Comparison of ENCODE assay signal across 8 mouse cellular contexts in the genomic region with DNA sequence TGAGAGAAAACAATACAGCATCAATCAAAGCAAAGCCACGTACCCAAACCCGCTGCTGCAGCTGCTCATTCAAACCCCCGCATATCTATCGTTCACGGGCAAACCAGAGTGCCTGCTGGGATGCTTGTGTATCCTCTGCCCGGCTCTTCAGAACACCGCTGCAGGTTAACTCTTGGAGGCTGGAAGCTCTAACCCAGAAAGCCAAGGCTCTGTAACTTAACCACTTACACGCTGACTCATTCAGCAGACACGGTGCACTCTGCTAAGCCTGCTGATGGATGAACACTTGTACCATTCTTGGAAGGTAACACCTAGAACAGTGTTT. TPM values are rescaled to one million over a fixed set of nuclear protein-coding genes. Genes with fewer than 3 reads are reported as not detected.
A peak's percentile ranks its signal among the peaks of the same experiment; 100 is the strongest.
DNase-seq lines count a peak whose midpoint lies in the region; ATAC-seq and TF ChIP-seq lines count a peak whose summit lies in the region.

No protein-coding gene starts in this region.

- no peak for TF ChIP-seq CTCF in hindbrain, postnatal 0 days (IDR thresholded peaks at IDR 0.05; ENCODE audit: low read depth)
- no peak for TF ChIP-seq CTCF in midbrain, postnatal 0 days (IDR thresholded peaks at IDR 0.05)

- no peak for DNase-seq in kidney, postnatal 4 days
- DNase-seq in hindbrain, postnatal 0 days (ENCODE audit: low spot score) = peak; percentile 54
- DNase-seq in midbrain, postnatal 0 days (ENCODE audit: low spot score) = peak; percentile 52
- no peak for DNase-seq in lung, postnatal 10 days

- H3K27me3 ChIP-seq in kidney, embryonic 16.5 days (ENCODE audit: insufficient read depth, low read length) = no peaks in the 10 kb centered on the region
- H3K27me3 ChIP-seq in embryonic facial prominence, embryonic 12.5 days = no peaks in the 10 kb centered on the region
- H3K27me3 ChIP-seq in hindbrain, postnatal 0 days (ENCODE audit: insufficient read depth, low read length) = no peaks in the 10 kb centered on the region
- H3K27me3 ChIP-seq in midbrain, postnatal 0 days (ENCODE audit: insufficient read depth, low read length) = no peaks in the 10 kb centered on the region

- no peak for ATAC-seq in kidney, embryonic 16.5 days (ENCODE audit: low FRiP score, low TSS enrichment)
- no peak for ATAC-seq in embryonic facial prominence, embryonic 12.5 days (ENCODE audit: insufficient number of reproducible peaks, insufficient read depth, low FRiP score, low TSS enrichment)
- ATAC-seq in hindbrain, postnatal 0 days = peak; percentile 81
- peak; percentile 65 for ATAC-seq in midbrain, postnatal 0 days (ENCODE audit: low FRiP score)
- no peak for ATAC-seq in granulocyte monocyte progenitor cell, adult 5-6 weeks (replicated peaks; ENCODE audit: poor library complexity, severe bottlenecking)
- no peak for ATAC-seq in monocyte, adult 5-6 weeks (replicated peaks; ENCODE audit: insufficient number of reproducible peaks, low FRiP score, low TSS enrichment, poor library complexity, severe bottlenecking)

- H3K4me1 ChIP-seq in kidney, embryonic 16.5 days (ENCODE audit: insufficient read depth, low read length) = peaks cover 17% of the 10 kb centered on the region
- peaks cover 16% of the 10 kb centered on the region for H3K4me1 ChIP-seq in embryonic facial prominence, embryonic 12.5 days
- H3K4me1 ChIP-seq in hindbrain, postnatal 0 days (ENCODE audit: insufficient read depth, low read length) = no peaks in the 10 kb centered on the region
- no peaks in the 10 kb centered on the region for H3K4me1 ChIP-seq in midbrain, postnatal 0 days (ENCODE audit: insufficient read depth, low read length)

- H3K27ac ChIP-seq in kidney, embryonic 16.5 days (ENCODE audit: low read length) = no peak overlapping the region
- H3K27ac ChIP-seq in embryonic facial prominence, embryonic 12.5 days = no peak overlapping the region
- no peak overlapping the region for H3K27ac ChIP-seq in hindbrain, postnatal 0 days
- H3K27ac ChIP-seq in midbrain, postnatal 0 days (ENCODE audit: low read depth, low read length) = no peak overlapping the region

- 10% methylated on average over 9 of the region's 9 CpGs for WGBS in kidney, embryonic 16.5 days
- WGBS in embryonic facial prominence, embryonic 12.5 days = 7% methylated on average over 9 of the region's 9 CpGs
- WGBS in hindbrain, postnatal 0 days = 3% methylated on average over 9 of the region's 9 CpGs
- 5% methylated on average over 9 of the region's 9 CpGs for WGBS in midbrain, postnatal 0 days

- no peaks in the 10 kb centered on the region for H3K36me3 ChIP-seq in kidney, embryonic 16.5 days (ENCODE audit: insufficient read depth, low read length)
- H3K36me3 ChIP-seq in embryonic facial prominence, embryonic 12.5 days = no peaks in the 10 kb centered on the region
- H3K36me3 ChIP-seq in hindbrain, postnatal 0 days (ENCODE audit: insufficient read depth, low read length) = no peaks in the 10 kb centered on the region
- H3K36me3 ChIP-seq in midbrain, postnatal 0 days (ENCODE audit: insufficient read depth, low read length) = no peaks in the 10 kb centered on the region

- peak overlapping the region; percentile 44 for H3K4me2 ChIP-seq in kidney, embryonic 16.5 days (replicated peaks; ENCODE audit: low read depth, low read length)
- peak overlapping the region; percentile 45 for H3K4me2 ChIP-seq in embryonic facial prominence, embryonic 12.5 days (replicated peaks)
- peak overlapping the region; percentile 65 for H3K4me2 ChIP-seq in hindbrain, postnatal 0 days (ENCODE audit: low read depth, low read length)
- H3K4me2 ChIP-seq in midbrain, postnatal 0 days (ENCODE audit: low read depth, low read length, poor library complexity, severe bottlenecking) = peak overlapping the region; percentile 61

- peak overlapping the region; percentile 17 for H3K4me3 ChIP-seq in kidney, embryonic 16.5 days (ENCODE audit: low read length)
- H3K4me3 ChIP-seq in embryonic facial prominence, embryonic 12.5 days = peak overlapping the region; percentile 17
- H3K4me3 ChIP-seq in hindbrain, postnatal 0 days (ENCODE audit: low read length) = peak overlapping the region; percentile 40
- H3K4me3 ChIP-seq in midbrain, postnatal 0 days (ENCODE audit: low read depth, low read length) = peak overlapping the region; percentile 47

- H3K9ac ChIP-seq in kidney, embryonic 16.5 days (replicated peaks; ENCODE audit: low read length) = 0 out of 2 replicates have a peak overlapping the region, but pooled peaks have one; percentile 44
- no peak overlapping the region for H3K9ac ChIP-seq in embryonic facial prominence, embryonic 12.5 days
- peak overlapping the region; percentile 54 for H3K9ac ChIP-seq in hindbrain, postnatal 0 days (replicated peaks; ENCODE audit: low read length)
- H3K9ac ChIP-seq in midbrain, postnatal 0 days (replicated peaks; ENCODE audit: low read length, poor library complexity, severe bottlenecking) = peak overlapping the region; percentile 44

- H3K9me3 ChIP-seq in kidney, embryonic 16.5 days (ENCODE audit: low read length) = no peaks in the 10 kb centered on the region
- H3K9me3 ChIP-seq in embryonic facial prominence, embryonic 12.5 days = no peaks in the 10 kb centered on the region
- no peaks in the 10 kb centered on the region for H3K9me3 ChIP-seq in hindbrain, postnatal 0 days (ENCODE audit: low read length)
- H3K9me3 ChIP-seq in midbrain, postnatal 0 days (ENCODE audit: low read length) = no peaks in the 10 kb centered on the region

RNA-seq across cellular contexts. Expression of a gene that starts 5.1 kb away (rescaled TPM):
- 2.0 and 2.7 TPM in 2 replicates for polyA plus RNA-seq in kidney, embryonic 16.5 days (2015; fragmentation: Nextera tagmentation; extraction: Ambion mirVana)
- polyA plus RNA-seq in embryonic facial prominence, embryonic 12.5 days (2016; fragmentation: Nextera tagmentation; extraction: Ambion mirVana) = 1.6 and 1.7 TPM in 2 replicates
- 3.9 and 15.8 TPM in 2 replicates for total RNA-seq in hindbrain, postnatal 0 days (2014; rRNA removed)
- 0.82 and 0.85 TPM in 2 replicates for polyA plus RNA-seq in hindbrain, postnatal 0 days (2015; fragmentation: Nextera tagmentation; extraction: Ambion mirVana)
- total RNA-seq in midbrain, postnatal 0 days (2014; rRNA removed) = 3.4 and 3.9 TPM in 2 replicates
- polyA plus RNA-seq in midbrain, postnatal 0 days (2015; fragmentation: Nextera tagmentation; extraction: Ambion mirVana) = 0.49 and 0.58 TPM in 2 replicates
- total RNA-seq in granulocyte monocyte progenitor cell, adult 5-6 weeks (2014; fragmentation: Nextera tagmentation) = 6.0 and 6.1 TPM in 2 replicates
- 8.0 and 8.1 TPM in 2 replicates for total RNA-seq in granulocyte monocyte progenitor cell, adult 5-6 weeks (2017)
- 1.4 to 6.5 TPM (median 3.7 TPM) in 3 replicates for total RNA-seq in monocyte, adult 5-6 weeks (2017)

Comparison
In these comparisons a context has a peak if more than half of its experiments do, and no peak if none do; other contexts are left out.
1. ATAC-seq: peak in hindbrain, postnatal 0 days (single experiment) and midbrain, postnatal 0 days (single experiment); none in kidney, embryonic 16.5 days (single experiment), embryonic facial prominence, embryonic 12.5 days (single experiment), granulocyte monocyte progenitor cell, adult 5-6 weeks (single experiment) and monocyte, adult 5-6 weeks (single experiment).
2. DNase-seq: peak in hindbrain, postnatal 0 days (single experiment) and midbrain, postnatal 0 days (single experiment); none in kidney, postnatal 4 days (0 of 2) and lung, postnatal 10 days (single experiment).
3. Peak in every context shown above with its lines, with median percentiles within 50 percentile points of each other: H3K4me2 ChIP-seq and H3K4me3 ChIP-seq.